Mouse (Mus musculus): ENCODE data around the gene Scaf4.
A peak's percentile ranks its signal among the peaks of the same experiment; 100 is the strongest.
"Not testable (repeated sequence)": the region's sequence is repeated elsewhere in the genome, so short reads cannot be mapped to it uniquely, and the experiment has no call there.

Scaf4 gene

GRCm38 (mm10) chr16:90297479-90298425, 13.4 kb upstream of the Scaf4 start:
- ATAC-seq (ENCODE audit: insufficient number of reproducible peaks, low FRiP score, low TSS enrichment): no peak

DNA sequence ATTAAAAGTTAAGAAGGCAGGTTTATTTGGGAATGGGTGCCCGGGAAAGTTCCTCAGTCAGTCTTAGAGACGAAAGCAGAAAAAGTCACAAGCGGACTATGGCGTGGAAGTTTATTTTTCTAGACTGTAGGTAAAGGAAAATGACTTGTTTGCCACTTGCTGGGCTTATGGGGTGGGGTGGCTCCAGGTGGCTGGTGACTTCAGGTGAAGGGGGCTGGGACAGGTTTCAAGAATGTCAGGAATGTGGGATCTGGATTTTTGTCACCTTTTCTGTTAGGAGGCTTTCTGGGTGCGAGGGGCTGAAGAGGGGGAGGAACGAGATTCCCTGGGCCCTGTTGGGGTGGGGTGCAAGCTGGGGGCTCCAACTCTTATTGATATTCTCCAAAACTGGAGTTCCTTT, 7.4 kb upstream of the Scaf4 start:
- ATAC-seq (ENCODE audit: insufficient number of reproducible peaks, low FRiP score, low TSS enrichment): no peak

DNA sequence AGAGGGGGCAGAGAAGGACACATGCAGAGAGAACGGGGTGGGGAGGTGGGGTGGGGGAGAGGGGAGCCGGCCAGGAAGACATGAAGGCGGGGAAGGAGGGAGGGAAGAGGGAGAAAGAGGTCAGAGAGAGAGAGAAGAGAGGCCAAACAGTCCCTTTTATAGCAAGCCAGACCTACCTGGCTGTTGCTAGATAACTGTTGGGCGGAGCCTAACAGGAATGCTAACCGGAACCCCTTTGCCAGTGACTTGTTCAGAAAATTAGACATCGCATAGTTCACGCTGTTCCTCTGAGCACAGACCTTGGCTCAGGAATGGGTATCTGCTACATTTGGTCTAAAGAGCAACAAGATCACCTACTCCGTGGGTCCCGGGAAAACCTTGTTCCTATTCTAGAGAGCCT, 6.7 kb upstream of the Scaf4 start:
- ATAC-seq (ENCODE audit: insufficient number of reproducible peaks, low FRiP score, low TSS enrichment): no peak

- ATAC-seq (ENCODE audit: insufficient number of reproducible peaks, low FRiP score, low TSS enrichment): 0 out of 2 replicates have a peak, but pooled peaks have one; percentile 8
Observed at GRCm38 (mm10) chr16:90284916-90285315, 613 bp upstream of the Scaf4 start.

DNA sequence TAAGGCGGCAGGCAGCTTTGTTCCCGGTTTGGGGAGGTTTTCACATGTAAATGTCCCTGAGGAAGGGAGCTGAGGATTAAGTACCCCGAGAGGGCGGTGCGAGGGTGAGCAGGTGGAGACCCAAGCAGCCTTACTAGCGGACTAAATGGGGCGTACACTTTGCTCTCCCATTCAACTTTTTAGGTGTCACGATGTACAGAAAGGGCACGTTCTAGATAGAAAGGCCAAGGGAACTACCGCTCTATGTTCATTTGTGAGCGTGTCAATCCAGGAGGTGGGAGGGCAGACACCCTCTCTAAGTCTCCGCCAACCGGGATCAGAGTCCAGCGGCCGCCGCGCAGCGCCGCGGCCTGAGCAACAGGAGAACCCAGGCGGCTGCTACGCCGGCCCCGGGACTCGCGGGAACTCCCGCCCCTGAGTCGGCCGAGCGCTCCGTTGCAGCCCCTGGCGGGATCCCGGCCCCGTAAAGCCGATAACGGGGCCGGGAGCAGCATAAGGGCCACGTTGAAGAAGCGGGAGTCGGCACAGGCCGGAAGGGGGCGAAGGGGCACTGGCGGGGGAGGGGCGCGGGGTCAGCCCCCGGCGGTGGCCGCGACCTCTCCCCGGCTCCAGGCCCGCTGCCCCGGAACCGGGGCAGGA, 918 bp downstream of the Scaf4 start:
- peak; percentile 2; the same call in 1 of the 2 replicates for ATAC-seq (ENCODE audit: insufficient number of reproducible peaks, low FRiP score, low TSS enrichment)

DNA sequence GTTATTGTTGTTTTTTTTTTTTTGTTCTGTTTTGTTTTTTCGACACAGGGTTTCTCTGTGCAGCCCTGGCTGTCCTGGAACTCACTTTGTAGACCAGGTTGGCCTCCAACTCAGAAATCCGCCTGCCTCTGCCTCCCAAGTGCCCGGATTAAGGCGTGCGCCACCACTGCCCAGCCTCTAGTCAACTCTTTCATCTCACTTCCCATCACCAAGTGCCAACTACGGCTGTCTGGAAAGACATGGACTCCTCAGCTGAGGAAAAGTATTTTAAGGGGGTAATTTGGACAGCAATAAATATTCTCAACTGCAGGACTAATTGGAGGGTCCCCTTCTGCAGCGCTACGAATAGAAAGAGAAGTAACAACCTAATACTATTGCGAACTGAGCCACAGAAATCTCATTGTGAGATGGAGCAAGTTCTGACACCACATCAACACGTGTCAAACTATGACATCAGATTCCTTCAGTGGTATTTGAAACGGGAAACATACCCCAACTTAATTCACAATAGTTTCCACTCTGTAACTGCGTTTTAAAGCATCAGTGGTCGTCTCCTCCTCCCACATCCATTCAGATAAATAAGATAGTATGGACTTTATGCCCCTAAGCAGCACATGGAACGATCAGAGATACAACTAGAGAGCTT, 1.6 kb downstream of the Scaf4 start:
- ATAC-seq (ENCODE audit: insufficient number of reproducible peaks, low FRiP score, low TSS enrichment): no peak

GRCm38 (mm10) chr16:90281406-90281805, 2.9 kb downstream of the Scaf4 start:
- no peak for ATAC-seq (ENCODE audit: insufficient number of reproducible peaks, low FRiP score, low TSS enrichment)

GRCm38 (mm10) chr16:90280989-90281388, 3.3 kb downstream of the Scaf4 start:
- no peak for ATAC-seq (ENCODE audit: insufficient number of reproducible peaks, low FRiP score, low TSS enrichment)

DNA sequence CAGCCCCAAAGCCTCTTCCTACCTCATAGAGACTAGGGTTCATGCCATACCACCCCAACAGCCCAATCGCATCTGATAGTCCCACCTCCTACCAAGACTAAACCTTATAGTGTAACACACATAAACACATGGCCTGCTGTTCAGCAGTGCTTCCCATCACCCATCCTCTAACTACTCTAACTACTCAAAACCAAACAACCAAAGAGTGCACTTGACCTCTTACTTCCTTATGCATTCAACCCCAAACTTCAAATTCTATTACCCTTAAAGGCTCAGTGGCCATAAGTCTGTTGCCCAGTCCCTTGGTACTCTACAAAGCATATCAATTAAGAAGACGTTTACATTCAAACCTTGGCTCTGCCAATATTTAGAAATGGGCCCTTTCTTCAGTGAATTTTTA, 3.8 kb downstream of the Scaf4 start:
- no peak for ATAC-seq (ENCODE audit: insufficient number of reproducible peaks, low FRiP score, low TSS enrichment)

- ATAC-seq (ENCODE audit: insufficient number of reproducible peaks, low FRiP score, low TSS enrichment): no peak
Observed at GRCm38 (mm10) chr16:90279058-90279457, 5.2 kb downstream of the Scaf4 start.

DNA sequence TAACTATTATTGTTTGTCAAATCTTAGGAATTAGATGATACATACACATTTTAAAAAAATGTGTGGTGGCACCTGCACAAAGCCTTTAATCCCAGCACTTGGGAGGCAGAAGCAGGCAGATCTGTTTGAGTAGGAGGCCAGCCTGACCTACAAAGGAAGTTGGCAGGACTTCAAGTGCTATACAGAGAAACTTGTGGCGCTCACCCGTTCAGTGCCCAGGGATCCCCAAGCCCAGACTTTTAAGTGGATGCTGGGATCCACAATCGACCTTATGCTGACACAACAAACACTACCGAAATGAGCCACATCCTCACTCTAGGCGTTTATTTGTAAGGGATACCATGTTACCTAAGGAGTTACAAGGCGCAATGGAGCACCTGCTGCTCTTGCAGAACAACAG, 8.8 kb downstream of the Scaf4 start:
- no peak for ATAC-seq (ENCODE audit: insufficient number of reproducible peaks, low FRiP score, low TSS enrichment)

DNA sequence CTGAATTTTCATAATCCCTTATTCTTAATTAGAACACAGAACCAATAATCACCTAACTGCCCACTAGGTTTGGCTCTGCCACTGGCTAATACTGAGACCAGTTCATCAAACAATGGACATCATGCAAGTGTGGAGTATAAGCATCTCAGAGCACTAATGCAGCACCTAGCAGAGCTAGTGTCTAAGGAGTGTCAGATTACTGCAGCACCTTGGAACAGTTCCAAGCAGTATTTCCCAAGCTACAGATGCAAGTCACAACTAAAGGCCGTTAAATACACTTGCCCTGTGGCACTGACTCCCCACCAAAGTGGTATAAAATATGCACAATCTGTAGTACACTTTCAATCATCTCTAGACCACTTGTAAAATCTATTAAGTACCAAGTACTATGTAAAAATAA, 17.7 kb downstream of the Scaf4 start:
- no peak for ATAC-seq (ENCODE audit: insufficient number of reproducible peaks, low FRiP score, low TSS enrichment)

DNA sequence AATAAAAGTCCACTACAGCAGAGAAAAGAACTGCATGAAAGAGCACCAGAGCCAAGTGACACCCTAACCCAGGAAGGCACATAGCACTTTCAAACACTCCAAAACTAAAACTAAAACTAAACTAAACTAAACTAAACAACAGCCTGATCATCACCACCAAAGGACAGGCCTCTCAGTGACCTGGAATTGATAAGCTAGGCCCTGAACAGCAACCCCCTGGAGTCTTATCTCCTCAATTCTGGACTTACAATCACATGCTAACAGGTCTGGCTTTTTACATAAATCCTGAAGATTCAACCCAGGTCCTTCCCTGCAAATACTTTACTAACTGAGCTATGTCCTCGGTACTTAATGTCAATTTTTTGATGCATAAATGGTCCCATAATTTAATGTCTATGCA, 19.2 kb downstream of the Scaf4 start:
- ATAC-seq (ENCODE audit: insufficient number of reproducible peaks, low FRiP score, low TSS enrichment): no peak

DNA sequence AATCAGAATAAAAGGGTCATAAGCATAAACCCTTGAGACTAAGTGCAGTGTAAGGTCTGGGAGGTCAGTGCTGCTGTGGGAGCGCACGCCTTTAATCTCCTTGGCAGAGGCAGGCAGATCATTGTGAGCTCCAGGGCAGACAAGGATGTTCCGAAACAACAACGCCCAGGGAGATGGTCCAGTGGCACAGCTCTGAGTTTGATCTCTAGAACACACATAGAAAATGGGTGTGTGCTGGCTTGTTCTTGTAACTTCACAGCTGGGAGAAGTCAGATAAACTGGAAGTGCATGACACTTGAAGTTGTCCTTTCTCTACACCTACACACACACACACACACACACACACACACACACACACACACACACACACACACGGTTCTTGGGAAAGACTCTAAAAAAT, 20.3 kb downstream of the Scaf4 start:
- ATAC-seq (ENCODE audit: insufficient number of reproducible peaks, low FRiP score, low TSS enrichment): no peak

DNA sequence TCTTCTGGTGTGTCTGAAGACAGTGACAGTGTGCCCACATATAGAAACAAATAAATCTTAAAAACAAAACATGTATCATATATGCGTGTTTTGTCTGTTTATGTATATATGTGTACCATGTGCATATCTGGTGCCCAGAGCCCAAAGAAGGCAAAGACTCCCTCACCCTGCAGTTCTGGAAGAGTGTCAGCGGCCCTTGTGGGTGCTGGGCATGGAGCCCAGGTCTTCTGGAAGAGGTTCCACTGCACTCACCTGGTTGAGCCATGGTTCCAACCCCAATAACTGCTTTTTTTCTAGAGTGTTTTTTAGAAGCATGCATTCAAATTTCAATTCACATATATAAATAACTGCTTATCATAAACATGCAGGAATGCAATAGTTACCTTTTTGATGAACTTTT, 22.5 kb downstream of the Scaf4 start:
- peak; percentile 68; the same call in 1 of the 2 replicates for ATAC-seq (ENCODE audit: insufficient number of reproducible peaks, low FRiP score, low TSS enrichment)

- no peak for ATAC-seq (ENCODE audit: insufficient number of reproducible peaks, low FRiP score, low TSS enrichment)
Observed at GRCm38 (mm10) chr16:90260097-90260496, 24.2 kb downstream of the Scaf4 start.

GRCm38 (mm10) chr16:90259623-90260022, 24.7 kb downstream of the Scaf4 start:
- ATAC-seq (ENCODE audit: insufficient number of reproducible peaks, low FRiP score, low TSS enrichment): no peak

DNA sequence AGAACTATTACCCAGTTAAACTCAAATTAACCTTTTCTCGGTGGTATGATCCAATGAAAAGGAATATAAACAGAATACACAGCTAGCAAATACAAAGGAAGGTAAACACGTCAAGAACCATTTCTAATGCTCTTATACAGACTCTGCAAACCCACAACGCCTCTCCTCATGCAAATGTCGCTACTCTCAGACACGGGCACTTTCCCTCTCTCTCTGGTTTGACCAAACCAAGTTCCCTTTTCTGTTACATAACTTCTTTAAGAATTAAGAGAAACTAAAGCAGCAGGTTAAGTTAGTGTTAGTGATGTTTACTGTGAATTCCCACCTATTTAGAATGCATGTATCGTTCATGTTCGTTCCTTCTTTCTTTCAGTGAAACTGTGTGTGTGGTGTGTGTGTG, 25.4 kb downstream of the Scaf4 start:
- no peak for ATAC-seq (ENCODE audit: insufficient number of reproducible peaks, low FRiP score, low TSS enrichment)

DNA sequence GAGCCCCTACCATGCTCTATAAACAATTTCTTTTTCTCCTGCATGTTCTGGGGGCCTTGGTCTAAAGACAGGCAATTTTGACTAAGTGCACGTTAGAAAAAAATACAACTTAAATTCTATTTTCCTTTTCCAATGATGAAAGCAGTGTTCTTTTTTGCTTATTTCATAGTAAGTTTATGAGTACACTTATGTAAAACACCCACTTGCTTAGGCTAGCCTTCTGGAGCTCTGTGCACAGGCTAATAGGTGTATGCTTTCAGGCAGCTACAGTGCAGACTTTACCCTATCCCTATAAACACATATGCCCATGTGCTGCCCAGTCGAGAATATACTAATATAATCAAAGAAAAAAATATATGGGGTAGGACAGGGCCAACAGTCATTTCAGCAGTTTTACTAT, 31.8 kb downstream of the Scaf4 start:
- ATAC-seq (ENCODE audit: insufficient number of reproducible peaks, low FRiP score, low TSS enrichment): no peak

DNA sequence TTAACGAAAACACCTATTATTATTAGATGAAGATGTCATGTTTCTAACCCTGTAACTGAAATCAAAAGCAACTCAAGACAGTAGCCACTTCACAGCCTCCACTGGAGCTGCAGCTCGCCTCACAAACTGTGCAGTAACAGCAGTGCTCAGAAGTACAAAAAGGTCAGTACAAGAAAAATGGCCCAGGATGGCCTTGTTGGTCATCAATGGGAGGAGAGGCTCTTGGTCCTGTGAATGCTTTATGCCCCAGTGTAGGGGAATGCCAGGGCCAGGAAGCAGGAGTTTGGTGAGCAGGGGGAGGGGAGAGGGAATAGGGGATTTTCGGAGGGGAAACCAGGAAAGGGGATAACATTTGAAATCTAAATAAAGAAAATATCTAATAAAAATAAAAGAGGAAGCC, 33.0 kb downstream of the Scaf4 start:
- ATAC-seq (ENCODE audit: insufficient number of reproducible peaks, low FRiP score, low TSS enrichment): not testable (repeated sequence)

- 0 out of 2 replicates have a peak, but pooled peaks have one; percentile 45 for ATAC-seq (ENCODE audit: insufficient number of reproducible peaks, low FRiP score, low TSS enrichment)
Observed at GRCm38 (mm10) chr16:90250099-90250498, 34.2 kb downstream of the Scaf4 start.

All from cerebellum, adult (tissue).